Mouse (Mus musculus): ENCODE results near the gene Gucy2g.
"Not testable (repeated sequence)": the region's sequence is repeated elsewhere in the genome, so short reads cannot be mapped to it uniquely, and the experiment has no call there.

Gene Gucy2g

GRCm38 (mm10) chr19:55207205-55207604 lies 33.8 kb downstream of the Gucy2g start:
- no peak for DNase-seq (ENCODE audit: low read depth, low spot score)

- DNase-seq (ENCODE audit: low read depth, low spot score): peak; percentile 40
These were observed 34.4 kb downstream of the Gucy2g start for GRCm38 (mm10) chr19:55206482-55207138.

- peak; percentile 34 for DNase-seq (ENCODE audit: low read depth, low spot score)
These were observed 42.7 kb downstream of the Gucy2g start for GRCm38 (mm10) chr19:55198303-55198702.

- no peak for DNase-seq (ENCODE audit: low read depth, low spot score)
These were observed 45.5 kb downstream of the Gucy2g start for GRCm38 (mm10) chr19:55195574-55195973.

- DNase-seq (ENCODE audit: low read depth, low spot score): peak; percentile 43
These were observed 46.4 kb downstream of the Gucy2g start for GRCm38 (mm10) chr19:55194520-55195170.

GRCm38 (mm10) chr19:55193717-55194394 lies 47.2 kb downstream of the Gucy2g start:
- DNase-seq (ENCODE audit: low read depth, low spot score): no peak

- DNase-seq (ENCODE audit: low read depth, low spot score): no peak
These were observed 48.6 kb downstream of the Gucy2g start for GRCm38 (mm10) chr19:55192254-55192945.

- no peak for DNase-seq (ENCODE audit: low read depth, low spot score)
These were observed 49.4 kb downstream of the Gucy2g start for GRCm38 (mm10) chr19:55191596-55191995.

GRCm38 (mm10) chr19:55190065-55190464 lies 51.0 kb downstream of the Gucy2g start:
- DNase-seq (ENCODE audit: low read depth, low spot score): peak; percentile 90

- DNase-seq (ENCODE audit: low read depth, low spot score): no peak
These were observed 55.4 kb downstream of the Gucy2g start for GRCm38 (mm10) chr19:55185651-55186050.

GRCm38 (mm10) chr19:55185074-55185473 lies 56.0 kb downstream of the Gucy2g start:
- no peak for DNase-seq (ENCODE audit: low read depth, low spot score)

GRCm38 (mm10) chr19:55184442-55184841 lies 56.6 kb downstream of the Gucy2g start:
- DNase-seq (ENCODE audit: low read depth, low spot score): peak; percentile 30

- no peak for DNase-seq (ENCODE audit: low read depth, low spot score)
These were observed 60.6 kb downstream of the Gucy2g start, which contains the start of gene Tectb for GRCm38 (mm10) chr19:55180433-55180832. Gene Tectb, plus strand, starts transcription at chr19:55180733.

GRCm38 (mm10) chr19:55177143-55177542 lies 63.9 kb downstream of the Gucy2g start:
- DNase-seq (ENCODE audit: low read depth, low spot score): no peak

- no peak for DNase-seq (ENCODE audit: low read depth, low spot score)
These were observed 69.5 kb downstream of the Gucy2g start for GRCm38 (mm10) chr19:55171585-55171984.

- DNase-seq (ENCODE audit: low read depth, low spot score): no peak
These were observed 70.6 kb downstream of the Gucy2g start for GRCm38 (mm10) chr19:55170399-55170798.

GRCm38 (mm10) chr19:55169236-55169729 lies 71.8 kb downstream of the Gucy2g start:
- not testable (repeated sequence) for DNase-seq (ENCODE audit: low read depth, low spot score)

GRCm38 (mm10) chr19:55168360-55168759 lies 72.7 kb downstream of the Gucy2g start:
- no peak for DNase-seq (ENCODE audit: low read depth, low spot score)

GRCm38 (mm10) chr19:55167741-55168140 lies 73.3 kb downstream of the Gucy2g start:
- DNase-seq (ENCODE audit: low read depth, low spot score): no peak

GRCm38 (mm10) chr19:55166741-55167140 lies 74.3 kb downstream of the Gucy2g start:
- DNase-seq (ENCODE audit: low read depth, low spot score): no peak

- DNase-seq (ENCODE audit: low read depth, low spot score): no peak
These were observed 75.1 kb downstream of the Gucy2g start for GRCm38 (mm10) chr19:55165954-55166353.
